ENCODE assay signal across 17 mouse cellular contexts in the genomic region with DNA sequence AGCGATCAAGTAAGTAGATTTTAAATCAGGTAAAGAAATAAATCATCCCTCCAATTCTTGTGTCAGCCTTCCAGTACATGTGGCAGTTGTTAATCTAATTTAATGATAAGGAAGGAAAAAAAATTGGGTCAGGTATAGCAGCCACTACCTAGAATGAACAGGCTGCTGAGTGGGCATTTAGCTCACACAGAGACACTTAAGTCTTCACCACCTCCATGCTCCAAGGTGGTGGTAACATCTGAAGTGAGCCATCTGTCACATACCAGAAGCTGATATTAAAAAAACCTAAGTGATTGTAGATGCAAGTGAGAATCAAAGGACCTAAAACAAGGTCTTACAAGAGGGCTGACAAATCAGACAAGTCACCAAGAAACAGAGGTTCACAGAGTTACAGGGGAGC.
"Had no signal": no experiment of that assay in that cellular context is flagged by ENCODE, and none has a peak within 500 bp of the region (broad histone marks: within the 10 kb centered on the region; RNA-seq: fewer than 3 reads in every experiment).

No protein-coding gene starts in this region.

- ATAC-seq: forebrain, embryonic 16.5 days; hindbrain, embryonic 16.5 days; inflammation-experienced regulatory T-cells, adult 6 months; intestine, embryonic 15.5 days; intestine, postnatal 0 days had no signal

- DNase-seq: gastrocnemius, adult 2 months; gastrocnemius, postnatal 10 days; gastrocnemius, postnatal 25 days; heart, adult 18-20 months; heart, postnatal 10 days; heart, postnatal 4 days; kidney, adult 18-20 months; kidney, adult 8-10 months; kidney, postnatal 10 days; kidney, postnatal 25 days; kidney, postnatal 4 days; layer of hippocampus, postnatal 36 days had no signal
